Mouse (Mus musculus): ENCODE data around the gene Astn1. TPM values are rescaled to one million over a fixed set of nuclear protein-coding genes. Genes with fewer than 3 reads are reported as not detected.
A peak's percentile ranks its signal among the peaks of the same experiment; 100 is the strongest.

Gene Astn1
- polyA plus RNA-seq, 1 experiment from 2014 or later = 8.5 TPM

GRCm38 (mm10) chr1:158509112-158509855 is 147.2 kb downstream of the Astn1 start:
- Histone ChIP-seq H3K4me1 (ENCODE audit: control insufficient read depth, insufficient read depth, low read length) (no peaks in the 10 kb centered on the region), H3K36me3 (replicated peaks; ENCODE audit: control insufficient read depth, insufficient read depth, low read depth, low read length) (no peaks in the 10 kb centered on the region), H3K9me3 (replicated peaks; ENCODE audit: control insufficient read depth, low read length) (no peaks in the 10 kb centered on the region), H3K9ac (replicated peaks; ENCODE audit: low read length) (no peak overlapping the region), H3K4me2 (ENCODE audit: low read depth, low read length) (no peak overlapping the region), H3K27ac (replicated peaks; ENCODE audit: low read depth, low read length) (no peak overlapping the region), H3K4me3 (ENCODE audit: low read depth, low read length) (no peak overlapping the region), H3K27me3 (ENCODE audit: control insufficient read depth, insufficient read depth, low read length) (no peaks in the 10 kb centered on the region)
- WGBS = 78% methylated on average over 4 of the region's 4 CpGs
- no peak for DNase-seq (ENCODE audit: low spot score)
- no peak for ATAC-seq (replicated peaks; ENCODE audit: insufficient number of reproducible peaks, low FRiP score, low TSS enrichment, low read depth)

- ATAC-seq (replicated peaks; ENCODE audit: insufficient number of reproducible peaks, low FRiP score, low TSS enrichment, low read depth) (no peak), DNase-seq (ENCODE audit: low spot score) (no peak)
- no peaks in the 10 kb centered on the region for H3K4me1 ChIP-seq (ENCODE audit: control insufficient read depth, insufficient read depth, low read length)
- no peak overlapping the region for H3K27ac ChIP-seq (replicated peaks; ENCODE audit: low read depth, low read length)
- H3K9ac ChIP-seq (replicated peaks; ENCODE audit: low read length) = no peak overlapping the region
- no peaks in the 10 kb centered on the region for H3K27me3 ChIP-seq (ENCODE audit: control insufficient read depth, insufficient read depth, low read length)
- WGBS = 95% methylated on average over 15 of the region's 15 CpGs
- no peak overlapping the region for H3K4me3 ChIP-seq (ENCODE audit: low read depth, low read length)
- no peaks in the 10 kb centered on the region for H3K9me3 ChIP-seq (replicated peaks; ENCODE audit: control insufficient read depth, low read length)
- H3K4me2 ChIP-seq (ENCODE audit: low read depth, low read length) = no peak overlapping the region
- H3K36me3 ChIP-seq (replicated peaks; ENCODE audit: control insufficient read depth, insufficient read depth, low read depth, low read length) = no peaks in the 10 kb centered on the region
Measured at GRCm38 (mm10) chr1:158510478-158511207, 148.6 kb downstream of the Astn1 start.

- H3K4me2 ChIP-seq (ENCODE audit: low read depth, low read length) = no peak overlapping the region
- no peaks in the 10 kb centered on the region for H3K36me3 ChIP-seq (replicated peaks; ENCODE audit: control insufficient read depth, insufficient read depth, low read depth, low read length)
- H3K9ac ChIP-seq (replicated peaks; ENCODE audit: low read length) = no peak overlapping the region
- ATAC-seq (replicated peaks; ENCODE audit: insufficient number of reproducible peaks, low FRiP score, low TSS enrichment, low read depth) (no peak), DNase-seq (ENCODE audit: low spot score) (no peak)
- H3K4me3 ChIP-seq (ENCODE audit: low read depth, low read length) = no peak overlapping the region
- no peaks in the 10 kb centered on the region for H3K4me1 ChIP-seq (ENCODE audit: control insufficient read depth, insufficient read depth, low read length)
- H3K27me3 ChIP-seq (ENCODE audit: control insufficient read depth, insufficient read depth, low read length) = no peaks in the 10 kb centered on the region
- no peak overlapping the region for H3K27ac ChIP-seq (replicated peaks; ENCODE audit: low read depth, low read length)
- H3K9me3 ChIP-seq (replicated peaks; ENCODE audit: control insufficient read depth, low read length) = no peaks in the 10 kb centered on the region
Measured at GRCm38 (mm10) chr1:158512089-158512488, 150.0 kb downstream of the Astn1 start.

- Histone ChIP-seq H3K4me1 (ENCODE audit: control insufficient read depth, insufficient read depth, low read length) (no peaks in the 10 kb centered on the region), H3K9me3 (replicated peaks; ENCODE audit: control insufficient read depth, low read length) (no peaks in the 10 kb centered on the region), H3K9ac (replicated peaks; ENCODE audit: low read length) (no peak overlapping the region), H3K4me3 (ENCODE audit: low read depth, low read length) (no peak overlapping the region), H3K36me3 (replicated peaks; ENCODE audit: control insufficient read depth, insufficient read depth, low read depth, low read length) (no peaks in the 10 kb centered on the region), H3K27ac (replicated peaks; ENCODE audit: low read depth, low read length) (no peak overlapping the region), H3K27me3 (ENCODE audit: control insufficient read depth, insufficient read depth, low read length) (no peaks in the 10 kb centered on the region), H3K4me2 (ENCODE audit: low read depth, low read length) (no peak overlapping the region)
- DNase-seq (ENCODE audit: low spot score) (peak; percentile 26), ATAC-seq (replicated peaks; ENCODE audit: insufficient number of reproducible peaks, low FRiP score, low TSS enrichment, low read depth) (no peak)
- WGBS = 58% methylated on average over 6 of the region's 6 CpGs
Measured at GRCm38 (mm10) chr1:158512636-158513035, 150.6 kb downstream of the Astn1 start.

GRCm38 (mm10) chr1:158513572-158513971 is 151.5 kb downstream of the Astn1 start:
- no peak overlapping the region for H3K4me2 ChIP-seq (ENCODE audit: low read depth, low read length)
- H3K27me3 ChIP-seq (ENCODE audit: control insufficient read depth, insufficient read depth, low read length) = no peaks in the 10 kb centered on the region
- WGBS = 90% methylated on average over 13 of the region's 13 CpGs
- H3K4me3 ChIP-seq (ENCODE audit: low read depth, low read length) = no peak overlapping the region
- DNase-seq (ENCODE audit: low spot score) (no peak), ATAC-seq (replicated peaks; ENCODE audit: insufficient number of reproducible peaks, low FRiP score, low TSS enrichment, low read depth) (no peak)
- H3K4me1 ChIP-seq (ENCODE audit: control insufficient read depth, insufficient read depth, low read length) = no peaks in the 10 kb centered on the region
- H3K9me3 ChIP-seq (replicated peaks; ENCODE audit: control insufficient read depth, low read length) = no peaks in the 10 kb centered on the region
- no peak overlapping the region for H3K27ac ChIP-seq (replicated peaks; ENCODE audit: low read depth, low read length)
- H3K9ac ChIP-seq (replicated peaks; ENCODE audit: low read length) = no peak overlapping the region
- H3K36me3 ChIP-seq (replicated peaks; ENCODE audit: control insufficient read depth, insufficient read depth, low read depth, low read length) = no peaks in the 10 kb centered on the region

GRCm38 (mm10) chr1:158516558-158516957 is 154.5 kb downstream of the Astn1 start:
- no peak overlapping the region for H3K4me3 ChIP-seq (ENCODE audit: low read depth, low read length)
- no peak for ATAC-seq (replicated peaks; ENCODE audit: insufficient number of reproducible peaks, low FRiP score, low TSS enrichment, low read depth)
- H3K36me3 ChIP-seq (replicated peaks; ENCODE audit: control insufficient read depth, insufficient read depth, low read depth, low read length) = no peaks in the 10 kb centered on the region
- DNase-seq (ENCODE audit: low spot score) = no peak
- H3K4me2 ChIP-seq (ENCODE audit: low read depth, low read length) = no peak overlapping the region
- no peaks in the 10 kb centered on the region for H3K27me3 ChIP-seq (ENCODE audit: control insufficient read depth, insufficient read depth, low read length)
- no peak overlapping the region for H3K9ac ChIP-seq (replicated peaks; ENCODE audit: low read length)
- no peaks in the 10 kb centered on the region for H3K9me3 ChIP-seq (replicated peaks; ENCODE audit: control insufficient read depth, low read length)
- H3K4me1 ChIP-seq (ENCODE audit: control insufficient read depth, insufficient read depth, low read length) = no peaks in the 10 kb centered on the region
- no peak overlapping the region for H3K27ac ChIP-seq (replicated peaks; ENCODE audit: low read depth, low read length)
- WGBS = 87% methylated on average over 4 of the region's 4 CpGs

- H3K27me3 ChIP-seq (ENCODE audit: control insufficient read depth, insufficient read depth, low read length) = no peaks in the 10 kb centered on the region
Measured at GRCm38 (mm10) chr1:158536195-158536594, 174.1 kb downstream of the Astn1 start.

GRCm38 (mm10) chr1:158536867-158537266 is 174.8 kb downstream of the Astn1 start:
- Histone ChIP-seq H3K27ac (replicated peaks; ENCODE audit: low read depth, low read length) (no peak overlapping the region), H3K4me2 (ENCODE audit: low read depth, low read length) (no peak overlapping the region), H3K27me3 (ENCODE audit: control insufficient read depth, insufficient read depth, low read length) (no peaks in the 10 kb centered on the region), H3K9me3 (replicated peaks; ENCODE audit: control insufficient read depth, low read length) (no peaks in the 10 kb centered on the region), H3K9ac (replicated peaks; ENCODE audit: low read length) (no peak overlapping the region), H3K36me3 (replicated peaks; ENCODE audit: control insufficient read depth, insufficient read depth, low read depth, low read length) (no peaks in the 10 kb centered on the region), H3K4me3 (ENCODE audit: low read depth, low read length) (no peak overlapping the region), H3K4me1 (ENCODE audit: control insufficient read depth, insufficient read depth, low read length) (no peaks in the 10 kb centered on the region)
- ATAC-seq (replicated peaks; ENCODE audit: insufficient number of reproducible peaks, low FRiP score, low TSS enrichment, low read depth) = no peak
- WGBS = 38% methylated on average over 1 of the region's 1 CpGs
- DNase-seq (ENCODE audit: low spot score) = no peak

More at GRCm38 (mm10) chr1:158536195-158536594, 174.1 kb downstream of the Astn1 start:
- no peak overlapping the region for H3K27ac ChIP-seq (replicated peaks; ENCODE audit: low read depth, low read length)
- ATAC-seq (replicated peaks; ENCODE audit: insufficient number of reproducible peaks, low FRiP score, low TSS enrichment, low read depth) (no peak), DNase-seq (ENCODE audit: low spot score) (no peak)
- H3K36me3 ChIP-seq (replicated peaks; ENCODE audit: control insufficient read depth, insufficient read depth, low read depth, low read length) = no peaks in the 10 kb centered on the region
- H3K4me3 ChIP-seq (ENCODE audit: low read depth, low read length) = no peak overlapping the region
- H3K9me3 ChIP-seq (replicated peaks; ENCODE audit: control insufficient read depth, low read length) = no peaks in the 10 kb centered on the region
- H3K4me1 ChIP-seq (ENCODE audit: control insufficient read depth, insufficient read depth, low read length) = no peaks in the 10 kb centered on the region
- no peak overlapping the region for H3K9ac ChIP-seq (replicated peaks; ENCODE audit: low read length)
- WGBS = 58% methylated on average over 3 of the region's 3 CpGs
- no peak overlapping the region for H3K4me2 ChIP-seq (ENCODE audit: low read depth, low read length)

Data from embryonic facial prominence, embryonic 11.5 days (tissue).